In genomic region chr9:96573252-96573651, GRCm38 (mm10) we compare ENCODE assay signal across 10 mouse cellular contexts. TPM values are rescaled to one million over a fixed set of nuclear protein-coding genes. Genes with fewer than 3 reads are reported as not detected.
DNase-seq lines count a peak whose midpoint lies in the region; ATAC-seq and TF ChIP-seq lines count a peak whose summit lies in the region.
"Had no signal": no experiment of that assay in that cellular context is flagged by ENCODE, and none has a peak within 500 bp of the region (broad histone marks: within the 10 kb centered on the region; RNA-seq: fewer than 3 reads in every experiment).

No protein-coding gene starts in this region.

- H3K9me3 ChIP-seq in kidney, embryonic 14.5 days (ENCODE audit: control insufficient read depth, low read length): no peaks in the 10 kb centered on the region
- H3K9me3 ChIP-seq in embryonic facial prominence, embryonic 14.5 days (ENCODE audit: control insufficient read depth, low read length): no peaks in the 10 kb centered on the region

- peak; percentile 38 for DNase-seq in kidney, adult 2 months
- peak; percentile 72 for DNase-seq in 416B (ENCODE audit: low read depth)
- peak; percentile 17 for DNase-seq in embryonic facial prominence, embryonic 14.5 days (ENCODE audit: low spot score)
- DNase-seq in spleen, adult 12 weeks (ENCODE audit: low spot score): no peak
- DNase-seq in testis, postnatal 10 days (ENCODE audit: low spot score): no peak
- no peak for DNase-seq in layer of hippocampus, adult 11-12 months (ENCODE audit: low spot score)

- H3K27ac ChIP-seq in kidney, adult 2 months (ENCODE audit: insufficient read depth, low read depth, low read length): no peak overlapping the region
- no peak overlapping the region for H3K27ac ChIP-seq in kidney, embryonic 14.5 days (ENCODE audit: low read depth, low read length)
- no peak overlapping the region for H3K27ac ChIP-seq in embryonic facial prominence, embryonic 14.5 days (replicated peaks; ENCODE audit: low read depth, low read length)

- H3K4me2 ChIP-seq in kidney, embryonic 14.5 days (replicated peaks; ENCODE audit: low read depth, low read length): no peak overlapping the region
- no peak overlapping the region for H3K4me2 ChIP-seq in embryonic facial prominence, embryonic 14.5 days (ENCODE audit: low read depth, low read length)

- WGBS in kidney, adult 2 months: 2% methylated on average over 1 of the region's 1 CpGs
- 18% methylated on average over 1 of the region's 1 CpGs for WGBS in kidney, embryonic 14.5 days
- WGBS in embryonic facial prominence, embryonic 14.5 days: 15% methylated on average over 1 of the region's 1 CpGs

- peaks cover 2% of the 10 kb centered on the region for H3K36me3 ChIP-seq in kidney, adult 2 months (ENCODE audit: control insufficient read depth, insufficient read depth, low read length)
- H3K36me3 ChIP-seq in kidney, embryonic 14.5 days (ENCODE audit: control insufficient read depth, insufficient read depth, low read length): peaks cover 16% of the 10 kb centered on the region
- peaks cover 14% of the 10 kb centered on the region for H3K36me3 ChIP-seq in embryonic facial prominence, embryonic 14.5 days (ENCODE audit: control insufficient read depth, insufficient read depth, low read length)

- no peaks in the 10 kb centered on the region for H3K27me3 ChIP-seq in kidney, adult 2 months (replicated peaks; ENCODE audit: control insufficient read depth, insufficient read depth, low read length)
- no peaks in the 10 kb centered on the region for H3K27me3 ChIP-seq in kidney, embryonic 14.5 days (ENCODE audit: control insufficient read depth, insufficient read depth, low read length)
- H3K27me3 ChIP-seq in embryonic facial prominence, embryonic 14.5 days (replicated peaks; ENCODE audit: control insufficient read depth, insufficient read depth, low read length): no peaks in the 10 kb centered on the region

- no peak overlapping the region for H3K9ac ChIP-seq in kidney, embryonic 14.5 days (ENCODE audit: low read depth, low read length)
- H3K9ac ChIP-seq in embryonic facial prominence, embryonic 14.5 days (ENCODE audit: low read depth, low read length): no peak overlapping the region

- no peak for ATAC-seq in kidney, embryonic 14.5 days (ENCODE audit: low FRiP score, low TSS enrichment)
- peak; percentile 87 for ATAC-seq in CD4-positive, CD25-positive, alpha-beta regulatory T cell, adult 4 months
- ATAC-seq in embryonic facial prominence, embryonic 14.5 days (ENCODE audit: low read depth): no peak

- H3K4me3 ChIP-seq in kidney, adult 2 months (ENCODE audit: insufficient read depth, low read depth, low read length): no peak overlapping the region
- no peak overlapping the region for H3K4me3 ChIP-seq in kidney, embryonic 14.5 days (ENCODE audit: low read length)
- no peak overlapping the region for H3K4me3 ChIP-seq in embryonic facial prominence, embryonic 14.5 days (ENCODE audit: low read depth, low read length)
- H3K4me3 ChIP-seq: erythroblast, embryonic 14.5 days had no signal

- H3K4me1 ChIP-seq in kidney, adult 2 months (ENCODE audit: control insufficient read depth, insufficient read depth, low read length): no peaks in the 10 kb centered on the region
- H3K4me1 ChIP-seq in kidney, embryonic 14.5 days (ENCODE audit: control insufficient read depth, insufficient read depth, low read length): no peaks in the 10 kb centered on the region
- H3K4me1 ChIP-seq in embryonic facial prominence, embryonic 14.5 days (ENCODE audit: control insufficient read depth, insufficient read depth, low read length): no peaks in the 10 kb centered on the region

- no peak for TF ChIP-seq POLR2A in kidney, adult 2 months (IDR thresholded peaks at IDR 0.05; ENCODE audit: low read depth, low read length)

- 0 out of 2 replicates have a peak, but pooled peaks have one; percentile 25 for TF ChIP-seq CTCF in kidney, adult 2 months (conservative IDR thresholded peaks at IDR 0.05; ENCODE audit: insufficient read depth, insufficient read length, low read depth, low read length)

RNA-seq across cellular contexts. Expression of gene Gm28729, which starts 48.2 kb away (rescaled TPM):
- not detected in 2 replicates for polyA plus RNA-seq in kidney, adult 2 months (2012; rRNA removed)
- not detected in 2 replicates for polyA plus RNA-seq in kidney, embryonic 14.5 days (2014; fragmentation: Nextera tagmentation; extraction: Ambion mirVana)
- not detected for polyA plus RNA-seq in CD4-positive, CD25-positive, alpha-beta regulatory T cell, adult 4 months (2017; shearing (Covaris generic))
- polyA plus RNA-seq in embryonic facial prominence, embryonic 14.5 days (2014; fragmentation: Nextera tagmentation; extraction: Ambion mirVana): 0.13 and 0.64 TPM in 2 replicates
- polyA plus RNA-seq: erythroblast, embryonic 14.5 days; heart, embryonic 14.5 days had no signal

RNA-seq across cellular contexts. Expression of gene Rasa2, which starts 58.2 kb away (rescaled TPM):
- 2.5 and 3.5 TPM in 2 replicates for polyA plus RNA-seq in kidney, adult 2 months (2012; rRNA removed)
- polyA plus RNA-seq in kidney, embryonic 14.5 days (2014; fragmentation: Nextera tagmentation; extraction: Ambion mirVana): 14.5 and 18.9 TPM in 2 replicates
- polyA plus RNA-seq in CD4-positive, CD25-positive, alpha-beta regulatory T cell, adult 4 months (2017; shearing (Covaris generic)): 10 to 100 TPM; 31.2 to 43.3 TPM
- polyA plus RNA-seq in embryonic facial prominence, embryonic 14.5 days (2014; fragmentation: Nextera tagmentation; extraction: Ambion mirVana): 16.7 and 17.9 TPM in 2 replicates
- polyA plus RNA-seq: erythroblast, embryonic 14.5 days had no signal

Comparison
In these comparisons a context has a peak if more than half of its experiments do, and no peak if none do; other contexts are left out.
1. DNase-seq: peak in kidney, adult 2 months (single experiment), 416B (single experiment) and embryonic facial prominence, embryonic 14.5 days (single experiment); none in spleen, adult 12 weeks (single experiment), testis, postnatal 10 days (single experiment) and layer of hippocampus, adult 11-12 months (single experiment).